Mouse (Mus musculus): ENCODE results near the gene Nfia.

DNA sequence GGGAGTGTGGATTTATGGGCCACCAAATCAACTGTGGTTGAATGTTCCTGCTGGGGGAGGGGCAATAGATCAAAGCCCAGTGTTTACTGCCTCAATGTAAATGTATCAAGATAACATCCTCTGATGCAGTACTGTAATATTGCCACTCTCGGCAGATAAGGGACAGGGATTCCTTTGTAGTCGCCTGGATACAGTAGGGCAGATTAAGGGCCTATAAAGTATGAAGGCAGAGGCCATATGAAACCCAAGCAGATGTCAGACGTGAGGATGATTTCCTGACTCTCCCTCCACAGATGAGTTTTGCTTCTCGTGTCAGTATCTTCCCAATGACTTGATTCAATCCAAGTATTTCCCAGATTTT is 334.5 kb downstream of the Nfia start:
- no peak for TF ChIP-seq MAFK (IDR thresholded peaks at IDR 0.05; ENCODE audit: insufficient read depth, low read depth, low read length)
- TF ChIP-seq ZNF384 (IDR thresholded peaks at IDR 0.05; ENCODE audit: low read depth, low read length): no peak

All from ES-E14 (cell line).